Mouse (Mus musculus) heart, adult 2 months (tissue): ENCODE data around the gene Mrpl21. TPM values are rescaled to one million over a fixed set of nuclear protein-coding genes. Genes with fewer than 3 reads are reported as not detected.

Source experiments
- DNase-seq, 2 experiments: peaks; one replicate each; pipeline ENCODE4 v3.0.0; 2021
- H3K27ac ChIP-seq: fragments of 200-600 bp; 2 replicates; pipeline ENCODE4 v1.8.1; 2022
- H3K27me3 ChIP-seq: fragments of 200-500 bp; 2 replicates; pipeline ENCODE4 v1.6.1; 2012; ENCODE audit warnings: mild to moderate bottlenecking, low read length, inconsistent platforms, mixed read lengths; ENCODE audit not compliant: control insufficient read depth, insufficient read depth
- H3K36me3 ChIP-seq: fragments of 200-500 bp; 2 replicates; pipeline ENCODE4 v1.6.1; 2012; ENCODE audit warnings: low read length, inconsistent platforms; ENCODE audit not compliant: control insufficient read depth, insufficient read depth
- H3K4me1 ChIP-seq: fragments of 200-500 bp; 2 replicates; pipeline ENCODE4 v1.6.1; 2011; ENCODE audit warnings: low read length; ENCODE audit not compliant: control insufficient read depth, insufficient read depth
- H3K4me3 ChIP-seq: fragments of 200-600 bp; 2 replicates; pipeline ENCODE4 v1.8.1; 2022
- H3K79me2 ChIP-seq: fragments of 200-500 bp; replicated peaks from 2 replicates; pipeline ENCODE4 v1.6.1; 2012; ENCODE audit warnings: mild to moderate bottlenecking, inconsistent platforms, low read length, moderate library complexity, mixed read lengths; ENCODE audit not compliant: control insufficient read depth, insufficient read depth
- H3K9ac ChIP-seq: fragments of 200-500 bp; 2 replicates; pipeline ENCODE4 v1.6.1; 2012; ENCODE audit warnings: low read depth, mild to moderate bottlenecking, control low read depth, inconsistent platforms, low read length, mixed read lengths
- CTCF ChIP-seq: fragments of 200-600 bp; IDR thresholded peaks from 2 replicates; pipeline ENCODE4 v1.8.1; 2022; ENCODE audit warnings: antibody characterized with exemption, mild to moderate bottlenecking, moderate library complexity
- EP300 ChIP-seq: fragments of 200-500 bp; IDR thresholded peaks from 2 replicates; pipeline ENCODE4 v1.6.1; 2011; ENCODE audit warnings: low read depth, low read length, control low read depth; ENCODE audit not compliant: insufficient read depth
- POLR2A ChIP-seq: fragments of 200-500 bp; IDR thresholded peaks from 2 replicates; pipeline ENCODE4 v1.6.1; 2011; ENCODE audit warnings: mild to moderate bottlenecking, low read depth, low read length, control low read depth; ENCODE audit not compliant: insufficient read depth
- WGBS: fragments of 180-500 bp; shearing (Covaris S2); methylation state at CpG from one replicate; pipeline ENCODE4 v1.1.7; 2018; 5-methylcytosine and 5-hydroxymethylcytosine counted together
- intact Hi-C: fragments of 180-260 bp; cut with DNase I; formaldehyde crosslinking; loops from one replicate; pipeline ENCODE4 v1.15.1; 2025
- polyA plus RNA-seq: library from polyadenylated mRNA; depleted of rRNA; stranded (reverse); fragments of >200 nt; gene quantifications from 2 replicates; pipeline ENCODE4 v1.2.3, GENCODE M21; 2012
- total RNA-seq, 2 experiments: library from RNA; stranded (reverse); gene quantifications; 2 replicates each; pipeline ENCODE4 v1.2.3; 2021

Mrpl21 gene
- total and polyA plus RNA-seq, 3 experiments = 76.9 to 90.1 (median 79.4) TPM

DNA sequence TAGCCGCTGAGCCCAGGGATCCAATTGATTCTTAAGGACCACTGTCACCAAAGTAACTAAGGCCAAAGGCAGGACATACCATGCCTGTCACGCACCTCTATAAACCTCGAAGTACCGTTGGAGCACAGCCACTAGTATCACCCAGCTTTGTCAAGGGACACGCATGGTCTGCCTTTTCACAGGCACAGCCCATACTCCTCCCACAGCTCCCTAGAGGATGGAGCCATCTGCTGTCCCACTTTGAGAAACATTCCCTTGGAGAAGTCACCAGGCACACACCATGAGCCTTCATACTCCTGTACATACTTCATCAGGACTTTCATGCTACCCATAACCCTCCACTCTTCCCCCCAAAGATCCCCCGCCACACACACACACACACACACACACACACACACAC, 12.9 kb upstream of the Mrpl21 start:
- TF ChIP-seq EP300 = no peak
- TF ChIP-seq CTCF = no peak
- no peak for TF ChIP-seq POLR2A
- Histone ChIP-seq H3K4me3 (no peak overlapping the region), H3K4me1 (no peaks in the 10 kb centered on the region), H3K79me2 (no peaks in the 10 kb centered on the region), H3K36me3 (no peaks in the 10 kb centered on the region), H3K27me3 (no peaks in the 10 kb centered on the region), H3K27ac (no peak overlapping the region), H3K9ac (no peak overlapping the region)
- intact Hi-C loops = no loop called here
- WGBS = 90% methylated on average over 6 of the region's 6 CpGs
- peak in 1 of 2 experiments; percentile 8 for DNase-seq

- H3K36me3 ChIP-seq = no peaks in the 10 kb centered on the region
- intact Hi-C loops = no loop called here
- no peaks in the 10 kb centered on the region for H3K79me2 ChIP-seq
- H3K4me3 ChIP-seq = no peak overlapping the region
- DNase-seq = peak in 1 of 2 experiments; percentile 10
- no peaks in the 10 kb centered on the region for H3K4me1 ChIP-seq
- no peak overlapping the region for H3K27ac ChIP-seq
- TF ChIP-seq EP300 (no peak), CTCF (no peak), POLR2A (no peak)
- H3K27me3 ChIP-seq = no peaks in the 10 kb centered on the region
- 86% methylated on average over 6 of the region's 6 CpGs for WGBS
- no peak overlapping the region for H3K9ac ChIP-seq
These were observed 11.3 kb upstream of the Mrpl21 start for GRCm38 (mm10) chr19:3271366-3271765.

DNA sequence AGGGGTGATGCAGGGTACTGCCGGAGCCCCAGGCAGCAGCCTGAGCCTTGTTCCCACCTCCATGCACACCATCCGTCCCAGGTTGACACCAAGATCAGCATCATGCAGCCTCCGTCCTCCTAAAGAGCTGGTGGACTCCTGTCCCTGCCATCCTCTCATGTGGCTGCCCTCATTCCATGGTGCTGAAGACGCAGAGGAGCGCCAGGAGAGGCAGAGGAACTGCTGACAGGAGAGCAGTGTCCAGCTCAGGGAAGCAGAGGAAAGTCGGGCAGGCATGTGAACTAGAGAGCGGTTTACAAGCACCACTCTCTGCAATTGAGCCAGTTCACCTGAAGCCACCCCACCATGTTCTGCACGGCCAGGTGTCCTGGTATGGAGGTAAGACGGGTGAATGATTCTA, 9.4 kb upstream of the Mrpl21 start:
- H3K36me3 ChIP-seq = no peaks in the 10 kb centered on the region
- no peaks in the 10 kb centered on the region for H3K4me1 ChIP-seq
- H3K9ac ChIP-seq = no peak overlapping the region
- H3K79me2 ChIP-seq = no peaks in the 10 kb centered on the region
- no peak for TF ChIP-seq EP300
- no peak for TF ChIP-seq POLR2A
- no peak for TF ChIP-seq CTCF
- peak in 1 of 2 experiments; percentile 7 for DNase-seq
- H3K27me3 ChIP-seq = no peaks in the 10 kb centered on the region
- intact Hi-C loops = no loop called here
- H3K27ac ChIP-seq = no peak overlapping the region
- H3K4me3 ChIP-seq = no peak overlapping the region
- 93% methylated on average over 9 of the region's 9 CpGs for WGBS

DNA sequence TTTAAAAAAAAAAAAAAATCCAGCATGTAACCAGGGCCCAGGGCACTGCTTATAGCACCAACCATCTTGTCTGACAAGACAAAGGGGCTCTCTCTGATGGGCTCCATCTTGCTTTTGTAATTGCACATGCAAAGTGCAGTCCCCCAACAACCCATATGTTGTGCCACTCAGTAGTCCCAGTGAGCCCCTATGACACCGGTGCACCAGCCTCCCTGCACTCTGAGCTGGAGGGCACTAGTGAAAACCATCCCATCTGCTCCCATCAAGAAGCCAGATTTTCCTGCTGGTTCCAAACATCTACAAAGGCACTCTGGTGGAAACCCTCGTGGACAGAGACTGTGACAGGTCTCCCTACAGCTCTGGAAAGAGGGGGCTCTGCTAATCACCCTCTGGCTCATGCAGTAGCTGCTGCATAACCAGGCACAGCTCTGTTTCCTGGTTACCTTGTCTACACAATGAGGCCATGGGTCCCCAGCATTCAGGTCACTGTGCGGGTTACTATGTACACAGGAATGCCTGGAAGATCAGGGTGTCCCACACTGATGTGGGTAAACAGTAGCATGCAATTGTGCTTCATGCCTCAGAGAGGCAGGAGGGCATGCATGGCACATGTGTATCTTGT, 6.8 kb upstream of the Mrpl21 start:
- Histone ChIP-seq H3K27ac (no peak overlapping the region), H3K4me3 (no peak overlapping the region), H3K9ac (no peak overlapping the region), H3K4me1 (no peaks in the 10 kb centered on the region), H3K27me3 (no peaks in the 10 kb centered on the region), H3K79me2 (no peaks in the 10 kb centered on the region), H3K36me3 (no peaks in the 10 kb centered on the region)
- intact Hi-C loops = no loop called here
- WGBS = 92% methylated on average over 3 of the region's 3 CpGs
- TF ChIP-seq CTCF (no peak), POLR2A (no peak), EP300 (no peak)
- no peak for DNase-seq

DNA sequence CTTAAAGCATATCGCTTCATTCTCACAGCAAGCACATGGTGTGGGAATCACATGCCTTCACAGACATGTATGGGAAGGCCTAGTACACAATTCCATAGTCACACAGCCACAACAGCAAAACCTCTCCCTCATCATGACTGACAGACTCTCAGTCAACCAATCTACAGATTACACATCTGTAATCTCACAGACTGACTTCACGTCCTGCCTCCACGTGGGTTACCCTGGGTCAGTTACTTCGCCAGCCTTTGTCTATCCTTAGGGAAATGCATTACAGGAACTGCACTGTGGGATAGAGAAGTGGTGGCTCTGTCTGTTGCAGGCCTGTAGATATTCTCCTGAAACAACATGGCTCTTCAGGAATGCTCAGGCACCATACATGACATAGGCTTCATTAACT, 815 bp upstream of the Mrpl21 start:
- Histone ChIP-seq H3K4me3 (peak overlapping the region; percentile 88), H3K27ac (no peak overlapping the region; the same call in 1 of the 2 replicates), H3K4me1 (peaks cover 3% of the 10 kb centered on the region), H3K36me3 (no peaks in the 10 kb centered on the region), H3K9ac (no peak overlapping the region), H3K79me2 (no peaks in the 10 kb centered on the region), H3K27me3 (no peaks in the 10 kb centered on the region)
- no peak for DNase-seq
- intact Hi-C loops = no loop called here
- WGBS = 51% methylated on average over 4 of the region's 4 CpGs
- TF ChIP-seq POLR2A (no peak), EP300 (no peak), CTCF (no peak)

GRCm38 (mm10) chr19:3289006-3289405, 6.3 kb downstream of the Mrpl21 start:
- H3K27ac ChIP-seq = no peak overlapping the region
- WGBS = 55% methylated on average over 1 of the region's 1 CpGs
- no peak overlapping the region for H3K9ac ChIP-seq
- TF ChIP-seq POLR2A (no peak), CTCF (no peak), EP300 (no peak)
- intact Hi-C loops = no loop called here
- H3K4me3 ChIP-seq = no peak overlapping the region
- H3K79me2 ChIP-seq = no peaks in the 10 kb centered on the region
- no peaks in the 10 kb centered on the region for H3K36me3 ChIP-seq
- no peaks in the 10 kb centered on the region for H3K4me1 ChIP-seq
- DNase-seq = no peak
- no peaks in the 10 kb centered on the region for H3K27me3 ChIP-seq
